Mouse (Mus musculus): Measurements from ENCODE around the gene Prima1.

Prima1 gene

DNA sequence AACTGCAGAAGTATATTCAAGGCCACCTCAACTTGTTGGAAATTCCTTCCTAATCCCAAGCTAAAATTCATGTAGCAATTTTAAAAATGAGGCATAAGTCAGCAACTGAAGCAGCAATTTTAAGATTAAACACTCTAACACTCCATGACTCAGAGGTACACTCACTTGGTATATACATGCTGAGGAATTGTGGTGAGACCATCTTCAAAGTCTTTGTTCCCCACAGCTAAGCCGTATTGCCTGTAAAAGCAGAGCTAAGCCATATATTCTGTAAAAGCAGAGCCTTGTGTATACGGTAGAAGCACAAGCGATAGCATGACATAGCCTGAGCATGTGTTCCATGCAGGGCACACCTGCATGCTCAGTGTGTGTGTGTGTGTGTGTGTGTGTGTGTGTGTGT lies 86.5 kb downstream of the Prima1 start:
- DNase-seq (ENCODE audit: low spot score) = no peak

DNA sequence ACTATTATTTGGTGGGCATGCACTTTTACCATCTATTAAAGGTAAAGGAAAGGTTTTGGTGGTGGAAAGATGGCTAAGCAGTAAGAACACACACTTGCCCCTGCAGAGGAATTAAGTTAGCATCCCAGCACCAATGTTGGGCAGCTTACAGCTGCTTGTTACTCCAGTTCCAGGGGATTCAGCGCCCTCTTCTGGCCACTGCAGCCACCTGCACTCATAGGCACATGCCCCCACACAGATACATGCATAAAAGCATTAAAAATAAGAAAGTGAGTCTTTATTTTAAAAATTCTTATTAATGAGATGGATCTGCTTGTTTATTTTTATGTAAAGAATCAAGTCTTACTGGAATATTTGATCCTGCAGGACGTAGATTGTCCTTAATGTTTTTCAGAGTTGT lies 87.0 kb downstream of the Prima1 start:
- DNase-seq (ENCODE audit: low spot score) = peak; percentile 20

DNA sequence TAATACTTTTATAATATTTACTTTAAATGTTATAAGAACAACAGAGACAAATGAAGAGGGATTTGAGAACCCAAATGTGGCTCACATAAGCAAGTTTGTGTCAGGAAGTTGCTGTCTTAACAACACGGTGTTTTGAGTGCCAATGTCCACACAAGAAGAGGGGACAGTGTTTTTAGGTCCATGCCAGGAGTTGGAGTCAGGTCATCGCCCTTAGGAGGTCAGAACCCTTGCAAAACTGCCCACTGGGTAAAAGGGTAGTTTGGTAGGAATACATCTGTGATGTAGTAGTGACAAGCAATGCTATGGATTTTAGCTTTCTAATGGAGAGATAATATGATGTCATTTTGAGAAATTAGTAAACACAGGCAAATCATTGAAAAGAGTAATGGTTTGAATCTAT lies 91.7 kb downstream of the Prima1 start:
- no peak for DNase-seq (ENCODE audit: low spot score)
